In genomic region chr14:20929814-20930434, GRCm38 (mm10) we compare ENCODE assay signal across 8 mouse cellular contexts. TPM values are rescaled to one million over a fixed set of nuclear protein-coding genes. Genes with fewer than 3 reads are reported as not detected.
A peak's percentile ranks its signal among the peaks of the same experiment; 100 is the strongest.
DNase-seq lines count a peak whose midpoint lies in the region; ATAC-seq and TF ChIP-seq lines count a peak whose summit lies in the region.

No protein-coding gene starts in this region.

- H3K36me3 ChIP-seq in erythroblast, embryonic 14.5 days (ENCODE audit: control insufficient read depth) = peaks cover 2% of the 10 kb centered on the region
- H3K36me3 ChIP-seq in hindbrain, embryonic 11.5 days (ENCODE audit: control insufficient read depth, insufficient read depth, low read length) = no peaks in the 10 kb centered on the region
- H3K36me3 ChIP-seq in limb, embryonic 13.5 days = no peaks in the 10 kb centered on the region
- no peaks in the 10 kb centered on the region for H3K36me3 ChIP-seq in midbrain, embryonic 10.5 days
- H3K36me3 ChIP-seq in stomach, embryonic 14.5 days (ENCODE audit: control insufficient read depth, insufficient read depth, low read length) = no peaks in the 10 kb centered on the region

- intact Hi-C loops in left cerebral cortex, adult 2 months (cut with DNase I) = loop anchor here (2.0 kb wide), 1 partner anchor 63 kb away; no protein-coding TSS in a partner anchor

- under 1% methylated on average over 19 of the region's 19 CpGs for WGBS in hindbrain, embryonic 11.5 days
- under 1% methylated on average over 19 of the region's 19 CpGs for WGBS in limb, embryonic 13.5 days
- 2% methylated on average over 19 of the region's 19 CpGs for WGBS in midbrain, embryonic 10.5 days
- 1% methylated on average over 19 of the region's 19 CpGs for WGBS in stomach, embryonic 14.5 days

- H3K4me2 ChIP-seq in hindbrain, embryonic 11.5 days (replicated peaks; ENCODE audit: low read depth, low read length) = peak overlapping the region; percentile 60
- peak overlapping the region; percentile 93 for H3K4me2 ChIP-seq in limb, embryonic 13.5 days (replicated peaks)
- peak overlapping the region; percentile 81 for H3K4me2 ChIP-seq in stomach, embryonic 14.5 days (replicated peaks; ENCODE audit: low read depth, low read length)

- peak; percentile 17 for ATAC-seq in hindbrain, embryonic 11.5 days (ENCODE audit: low FRiP score)
- ATAC-seq in limb, embryonic 13.5 days (ENCODE audit: low FRiP score, low read depth) = no peak
- ATAC-seq in stomach, embryonic 14.5 days (ENCODE audit: insufficient number of reproducible peaks, insufficient read depth, low FRiP score, low read depth) = no peak

- peak overlapping the region; percentile 87 for H3K27ac ChIP-seq in left cerebral cortex, adult 2 months
- peak overlapping the region; percentile 64 for H3K27ac ChIP-seq in hindbrain, embryonic 11.5 days (ENCODE audit: low read depth, low read length)
- peak overlapping the region; percentile 78 for H3K27ac ChIP-seq in limb, embryonic 13.5 days
- H3K27ac ChIP-seq in midbrain, embryonic 10.5 days (replicated peaks) = peak overlapping the region; percentile 87
- peak overlapping the region; percentile 77 for H3K27ac ChIP-seq in stomach, embryonic 14.5 days (ENCODE audit: low read length)

- no peaks in the 10 kb centered on the region for H3K9me3 ChIP-seq in erythroblast, embryonic 14.5 days (ENCODE audit: control insufficient read depth, low read length)
- no peaks in the 10 kb centered on the region for H3K9me3 ChIP-seq in hindbrain, embryonic 11.5 days (ENCODE audit: control insufficient read depth, low read length)
- no peaks in the 10 kb centered on the region for H3K9me3 ChIP-seq in limb, embryonic 13.5 days
- H3K9me3 ChIP-seq in midbrain, embryonic 10.5 days (replicated peaks) = no peaks in the 10 kb centered on the region
- H3K9me3 ChIP-seq in stomach, embryonic 14.5 days (ENCODE audit: control insufficient read depth, low read depth, low read length) = no peaks in the 10 kb centered on the region

- no peaks in the 10 kb centered on the region for H3K27me3 ChIP-seq in erythroblast, embryonic 14.5 days (ENCODE audit: control insufficient read depth)
- H3K27me3 ChIP-seq in hindbrain, embryonic 11.5 days (ENCODE audit: control insufficient read depth, insufficient read depth, low read length) = no peaks in the 10 kb centered on the region; the same call in 1 of the 2 replicates
- no peaks in the 10 kb centered on the region for H3K27me3 ChIP-seq in limb, embryonic 13.5 days
- 0 out of 2 replicates have a peak, but pooled peaks cover 7% of the 10 kb centered on the region for H3K27me3 ChIP-seq in midbrain, embryonic 10.5 days (ENCODE audit: low read depth, poor library complexity, severe bottlenecking)
- no peaks in the 10 kb centered on the region for H3K27me3 ChIP-seq in stomach, embryonic 14.5 days (ENCODE audit: control insufficient read depth, insufficient read depth, low read length)

- peaks cover 54% of the 10 kb centered on the region for H3K4me1 ChIP-seq in erythroblast, embryonic 14.5 days (ENCODE audit: control insufficient read depth)
- H3K4me1 ChIP-seq in hindbrain, embryonic 11.5 days (replicated peaks; ENCODE audit: control insufficient read depth, insufficient read depth, low read length) = no peaks in the 10 kb centered on the region; the same call in 1 of the 2 replicates
- H3K4me1 ChIP-seq in limb, embryonic 13.5 days = peaks cover 15% of the 10 kb centered on the region
- peaks cover 23% of the 10 kb centered on the region for H3K4me1 ChIP-seq in midbrain, embryonic 10.5 days
- H3K4me1 ChIP-seq in stomach, embryonic 14.5 days (ENCODE audit: control insufficient read depth, insufficient read depth, low read length) = peaks cover 13% of the 10 kb centered on the region

- peak overlapping the region; percentile 97 for H3K4me3 ChIP-seq in left cerebral cortex, adult 2 months
- peak overlapping the region; percentile 84 for H3K4me3 ChIP-seq in erythroblast, embryonic 14.5 days (replicated peaks)
- H3K4me3 ChIP-seq in hindbrain, embryonic 11.5 days (ENCODE audit: low read depth, low read length) = peak overlapping the region; percentile 82
- peak overlapping the region; percentile 92 for H3K4me3 ChIP-seq in limb, embryonic 13.5 days
- peak overlapping the region; percentile 85 for H3K4me3 ChIP-seq in midbrain, embryonic 10.5 days
- peak overlapping the region; percentile 76 for H3K4me3 ChIP-seq in stomach, embryonic 14.5 days (ENCODE audit: low read depth, low read length)

- TF ChIP-seq CTCF in left cerebral cortex, adult 2 months (IDR thresholded peaks at IDR 0.05) = no peak

- peak overlapping the region; percentile 65 for H3K9ac ChIP-seq in hindbrain, embryonic 11.5 days (ENCODE audit: low read depth, low read length)
- peak overlapping the region; percentile 83 for H3K9ac ChIP-seq in limb, embryonic 13.5 days
- H3K9ac ChIP-seq in stomach, embryonic 14.5 days (replicated peaks; ENCODE audit: low read depth, low read length) = peak overlapping the region; percentile 57

- peak; percentile 20 to 35 for DNase-seq in left cerebral cortex, adult 2 months (ENCODE audit: extremely low spot score in 1 of 2, low spot score in 2 of 2)
- no peak for DNase-seq in left cerebral cortex, adult 11 months (ENCODE audit: low spot score)
- peak; percentile 28 for DNase-seq in T-cell, adult 2 months (ENCODE audit: low spot score)
- DNase-seq in hindbrain, embryonic 11.5 days (ENCODE audit: low spot score) = no peak
- DNase-seq in midbrain, embryonic 10.5 days (ENCODE audit: low spot score) = no peak

RNA-seq across cellular contexts. Expression of gene Vcl, which starts 0.7 kb away (rescaled TPM):
- 10 to 100 TPM; 23.7 to 25.0 TPM for total RNA-seq in left cerebral cortex, adult 2 months (2021)
- 0.21 and 0.43 TPM in 2 replicates for polyA plus RNA-seq in erythroblast, embryonic 14.5 days (2012)
- 34.6 and 36.2 TPM in 2 replicates for polyA plus RNA-seq in hindbrain, embryonic 11.5 days (2014; fragmentation: Nextera tagmentation; extraction: Ambion mirVana)
- polyA plus RNA-seq in limb, embryonic 13.5 days (2015; fragmentation: Nextera tagmentation; extraction: Ambion mirVana) = 47.7 and 58.8 TPM in 2 replicates
- 29.6 and 30.1 TPM in 2 replicates for polyA plus RNA-seq in midbrain, embryonic 10.5 days (2016; fragmentation: Nextera tagmentation; extraction: Ambion mirVana)
- 94.8 and 106 TPM in 2 replicates for polyA plus RNA-seq in stomach, embryonic 14.5 days (2014; fragmentation: Nextera tagmentation; extraction: Ambion mirVana)

Comparison
In these comparisons a context has a peak if more than half of its experiments do, and no peak if none do; other contexts are left out.
1. DNase-seq: peak in left cerebral cortex, adult 2 months (2 of 2) and T-cell, adult 2 months (single experiment); none in left cerebral cortex, adult 11 months (single experiment), hindbrain, embryonic 11.5 days (single experiment) and midbrain, embryonic 10.5 days (single experiment).
2. RNA of gene Vcl, which starts 0.7 kb away (polyA plus RNA-seq): 94.8 to 106 TPM in stomach, embryonic 14.5 days, 47.7 to 58.8 TPM in limb, embryonic 13.5 days, 34.6 to 36.2 TPM in hindbrain, embryonic 11.5 days and 29.6 to 30.1 TPM in midbrain, embryonic 10.5 days; 0.21 to 0.43 TPM in erythroblast, embryonic 14.5 days; every median in the first group is over 10 times any median in the second.
3. Peak in every context shown above with its lines, with median percentiles within 50 percentile points of each other: H3K27ac ChIP-seq, H3K4me3 ChIP-seq, H3K4me2 ChIP-seq and H3K9ac ChIP-seq.